Comparison of ENCODE assay signal across 19 mouse cellular contexts in genomic region chr5:30109899-30110298, GRCm38 (mm10). TPM values are rescaled to one million over a fixed set of nuclear protein-coding genes. Genes with fewer than 3 reads are reported as not detected.
A peak's percentile ranks its signal among the peaks of the same experiment; 100 is the strongest.
DNase-seq lines count a peak whose midpoint lies in the region; ATAC-seq and TF ChIP-seq lines count a peak whose summit lies in the region.
"Had no signal": no experiment of that assay in that cellular context is flagged by ENCODE, and none has a peak within 500 bp of the region (broad histone marks: within the 10 kb centered on the region; RNA-seq: fewer than 3 reads in every experiment).

No protein-coding gene starts in this region.

- peak; percentile 47 for DNase-seq in heart, embryonic 10.5 days (ENCODE audit: low spot score)
- no peak for DNase-seq in heart, adult 2 months
- no peak for DNase-seq in intestine, embryonic 14.5 days (ENCODE audit: low spot score)
- no peak for DNase-seq in ovary, adult 18-20 months (ENCODE audit: low spot score)
- DNase-seq in retina, embryonic 14.5 days (ENCODE audit: low spot score): no peak
- DNase-seq: B cell, adult 2 months; cerebellum, postnatal 14 days; heart, postnatal 14 days; kidney, adult 2 months; lung, adult 18-20 months; thymus, adult 2 months had no signal

- no peaks in the 10 kb centered on the region for H3K36me3 ChIP-seq in heart, embryonic 10.5 days
- no peaks in the 10 kb centered on the region for H3K36me3 ChIP-seq in heart, adult 2 months (ENCODE audit: control insufficient read depth, insufficient read depth, low read length)
- peaks cover 29% of the 10 kb centered on the region for H3K36me3 ChIP-seq in neural tube, embryonic 12.5 days
- H3K36me3 ChIP-seq in neural tube, embryonic 15.5 days: no peaks in the 10 kb centered on the region
- H3K36me3 ChIP-seq in intestine, embryonic 14.5 days (ENCODE audit: control insufficient read depth, insufficient read depth, low read length): no peaks in the 10 kb centered on the region
- no peaks in the 10 kb centered on the region for H3K36me3 ChIP-seq in midbrain, embryonic 16.5 days (ENCODE audit: control insufficient read depth, insufficient read depth, low read length)
- H3K36me3 ChIP-seq: limb, embryonic 15.5 days had no signal

- WGBS in heart, embryonic 10.5 days: 46% methylated on average over 2 of the region's 2 CpGs
- WGBS in heart, adult 2 months: 87% methylated on average over 2 of the region's 2 CpGs
- WGBS in neural tube, embryonic 12.5 days: 33% methylated on average over 2 of the region's 2 CpGs
- WGBS in neural tube, embryonic 15.5 days: 28% methylated on average over 2 of the region's 2 CpGs
- 55% methylated on average over 2 of the region's 2 CpGs for WGBS in intestine, embryonic 14.5 days
- WGBS in midbrain, embryonic 16.5 days: 26% methylated on average over 2 of the region's 2 CpGs

- no peaks in the 10 kb centered on the region for H3K79me2 ChIP-seq in heart, adult 2 months (replicated peaks; ENCODE audit: control insufficient read depth, insufficient read depth, low read length)

- TF ChIP-seq CTCF in heart, adult 2 months (IDR thresholded peaks at IDR 0.05): no peak

- H3K27ac ChIP-seq in heart, embryonic 10.5 days: no peak overlapping the region
- H3K27ac ChIP-seq in heart, adult 2 months: no peak overlapping the region
- no peak overlapping the region for H3K27ac ChIP-seq in neural tube, embryonic 12.5 days
- H3K27ac ChIP-seq in neural tube, embryonic 15.5 days (replicated peaks): no peak overlapping the region; the same call in 1 of the 2 replicates
- peak overlapping the region; percentile 16; the same call in 1 of the 2 replicates for H3K27ac ChIP-seq in intestine, embryonic 14.5 days (ENCODE audit: low read depth)
- peak overlapping the region; percentile 33; the same call in 1 of the 2 replicates for H3K27ac ChIP-seq in midbrain, embryonic 16.5 days (ENCODE audit: low read length)
- H3K27ac ChIP-seq: limb, embryonic 15.5 days; macrophage had no signal

- no peak overlapping the region for H3K9ac ChIP-seq in heart, adult 2 months (ENCODE audit: low read depth, low read length)
- no peak overlapping the region for H3K9ac ChIP-seq in neural tube, embryonic 12.5 days
- H3K9ac ChIP-seq in neural tube, embryonic 15.5 days (replicated peaks): no peak overlapping the region
- H3K9ac ChIP-seq in intestine, embryonic 14.5 days (ENCODE audit: low read length): no peak overlapping the region
- no peak overlapping the region for H3K9ac ChIP-seq in midbrain, embryonic 16.5 days (ENCODE audit: low read depth, low read length)
- H3K9ac ChIP-seq: limb, embryonic 15.5 days had no signal

- intact Hi-C loops in heart, adult 2 months (cut with DNase I): loop anchor here (10.0 kb wide), 1 partner anchor 285 kb away; no protein-coding TSS in a partner anchor

- no peak for TF ChIP-seq POLR2A in heart, adult 2 months (IDR thresholded peaks at IDR 0.05; ENCODE audit: insufficient read depth, low read depth, low read length)

- H3K27me3 ChIP-seq in heart, embryonic 10.5 days (ENCODE audit: insufficient read depth, poor library complexity, severe bottlenecking): peaks cover 100% of the 10 kb centered on the region
- peaks cover 8% of the 10 kb centered on the region for H3K27me3 ChIP-seq in heart, adult 2 months (ENCODE audit: control insufficient read depth, insufficient read depth, low read length)
- H3K27me3 ChIP-seq in neural tube, embryonic 12.5 days (replicated peaks): peaks cover 34% of the 10 kb centered on the region
- H3K27me3 ChIP-seq in neural tube, embryonic 15.5 days (replicated peaks): peaks cover 10% of the 10 kb centered on the region; the same call in 1 of the 2 replicates
- H3K27me3 ChIP-seq in intestine, embryonic 14.5 days (replicated peaks; ENCODE audit: control insufficient read depth, insufficient read depth, low read length): peaks cover 53% of the 10 kb centered on the region
- no peaks in the 10 kb centered on the region; the same call in 1 of the 2 replicates for H3K27me3 ChIP-seq in midbrain, embryonic 16.5 days (ENCODE audit: control insufficient read depth, insufficient read depth, low read depth, low read length)

- no peak for ATAC-seq in neural tube, embryonic 12.5 days (ENCODE audit: low FRiP score, low read depth)
- ATAC-seq in neural tube, embryonic 15.5 days (ENCODE audit: low FRiP score): no peak
- ATAC-seq in intestine, embryonic 14.5 days (replicated peaks; ENCODE audit: low FRiP score, low TSS enrichment, low read depth): no peak
- ATAC-seq in midbrain, embryonic 16.5 days: no peak
- ATAC-seq: Patski had no signal

- H3K4me2 ChIP-seq in neural tube, embryonic 12.5 days (replicated peaks): peak overlapping the region; percentile 51; the same call in 1 of the 2 replicates
- no peak overlapping the region for H3K4me2 ChIP-seq in neural tube, embryonic 15.5 days
- H3K4me2 ChIP-seq in intestine, embryonic 14.5 days (ENCODE audit: low read length): peak overlapping the region; percentile 47
- no peak overlapping the region for H3K4me2 ChIP-seq in midbrain, embryonic 16.5 days (ENCODE audit: low read length)
- H3K4me2 ChIP-seq: limb, embryonic 15.5 days had no signal

- no peaks in the 10 kb centered on the region for H3K9me3 ChIP-seq in heart, embryonic 10.5 days
- no peaks in the 10 kb centered on the region for H3K9me3 ChIP-seq in neural tube, embryonic 12.5 days
- no peaks in the 10 kb centered on the region for H3K9me3 ChIP-seq in neural tube, embryonic 15.5 days (replicated peaks)
- H3K9me3 ChIP-seq in intestine, embryonic 14.5 days (ENCODE audit: control insufficient read depth, low read length): no peaks in the 10 kb centered on the region
- no peaks in the 10 kb centered on the region for H3K9me3 ChIP-seq in midbrain, embryonic 16.5 days (replicated peaks; ENCODE audit: control insufficient read depth, low read length, poor library complexity, severe bottlenecking)
- H3K9me3 ChIP-seq: limb, embryonic 15.5 days had no signal

- H3K4me3 ChIP-seq in heart, embryonic 10.5 days: no peak overlapping the region
- H3K4me3 ChIP-seq in heart, adult 2 months: no peak overlapping the region
- H3K4me3 ChIP-seq in neural tube, embryonic 12.5 days: no peak overlapping the region
- no peak overlapping the region for H3K4me3 ChIP-seq in neural tube, embryonic 15.5 days (replicated peaks)
- H3K4me3 ChIP-seq in intestine, embryonic 14.5 days (ENCODE audit: low read depth, low read length): no peak overlapping the region
- H3K4me3 ChIP-seq in midbrain, embryonic 16.5 days (ENCODE audit: low read depth, low read length): no peak overlapping the region
- H3K4me3 ChIP-seq: limb, embryonic 15.5 days had no signal

- TF ChIP-seq EP300 in heart, adult 2 months (IDR thresholded peaks at IDR 0.05; ENCODE audit: insufficient read depth, low read depth, low read length): no peak

- H3K4me1 ChIP-seq in heart, embryonic 10.5 days: peaks cover 60% of the 10 kb centered on the region
- peaks cover under 1% of the 10 kb centered on the region; the same call in 1 of the 2 replicates for H3K4me1 ChIP-seq in heart, adult 2 months (ENCODE audit: control insufficient read depth, insufficient read depth, low read length)
- peaks cover 82% of the 10 kb centered on the region for H3K4me1 ChIP-seq in neural tube, embryonic 12.5 days
- peaks cover 76% of the 10 kb centered on the region for H3K4me1 ChIP-seq in neural tube, embryonic 15.5 days
- H3K4me1 ChIP-seq in intestine, embryonic 14.5 days (replicated peaks; ENCODE audit: control insufficient read depth, insufficient read depth, low read length): peaks cover 31% of the 10 kb centered on the region
- H3K4me1 ChIP-seq in midbrain, embryonic 16.5 days (ENCODE audit: control insufficient read depth, insufficient read depth, low read length): peaks cover 46% of the 10 kb centered on the region

RNA-seq across cellular contexts. Expression of gene 3110082J24Rik, which starts 4.0 kb away (rescaled TPM):
- 0.18 TPM in 1 of 2 replicates, not detected in the other for polyA plus RNA-seq in heart, embryonic 10.5 days (2016; fragmentation: Nextera tagmentation; extraction: Ambion mirVana)
- total RNA-seq in heart, adult 2 months (2021): not detected
- polyA plus RNA-seq in heart, adult 2 months (2012; rRNA removed): not detected in 2 replicates
- polyA plus RNA-seq in neural tube, embryonic 12.5 days (2016; fragmentation: Nextera tagmentation; extraction: Ambion mirVana): 4.0 and 4.5 TPM in 2 replicates
- 1.8 and 3.1 TPM in 2 replicates for polyA plus RNA-seq in neural tube, embryonic 15.5 days (2015; fragmentation: Nextera tagmentation; extraction: Ambion mirVana)
- polyA plus RNA-seq in intestine, embryonic 14.5 days (2014; fragmentation: Nextera tagmentation; extraction: Ambion mirVana): not detected in 2 replicates
- polyA plus RNA-seq in midbrain, embryonic 16.5 days (2015; fragmentation: Nextera tagmentation; extraction: Ambion mirVana): 2.6 and 3.7 TPM in 2 replicates
- total RNA-seq: gastrocnemius, adult 18-20 months; heart, adult 8-10 months; heart, postnatal 14 days had no signal
- polyA plus RNA-seq: kidney, adult 2 months; limb, embryonic 15.5 days; macrophage; Patski; thymus, adult 2 months had no signal

RNA-seq across cellular contexts. Expression of gene Garem2, which starts 4.9 kb away (rescaled TPM):
- polyA plus RNA-seq in heart, embryonic 10.5 days (2016; fragmentation: Nextera tagmentation; extraction: Ambion mirVana): 0.27 and 0.39 TPM in 2 replicates
- total RNA-seq in heart, adult 2 months (2021): under 1 TPM; 0.07 to 0.13 TPM
- polyA plus RNA-seq in heart, adult 2 months (2012; rRNA removed): 0.23 and 0.44 TPM in 2 replicates
- 28.2 and 31.0 TPM in 2 replicates for polyA plus RNA-seq in neural tube, embryonic 12.5 days (2016; fragmentation: Nextera tagmentation; extraction: Ambion mirVana)
- 8.2 and 9.6 TPM in 2 replicates for polyA plus RNA-seq in neural tube, embryonic 15.5 days (2015; fragmentation: Nextera tagmentation; extraction: Ambion mirVana)
- 0.60 and 0.79 TPM in 2 replicates for polyA plus RNA-seq in intestine, embryonic 14.5 days (2014; fragmentation: Nextera tagmentation; extraction: Ambion mirVana)
- polyA plus RNA-seq in midbrain, embryonic 16.5 days (2015; fragmentation: Nextera tagmentation; extraction: Ambion mirVana): 6.9 and 8.1 TPM in 2 replicates
- total RNA-seq: gastrocnemius, adult 18-20 months had no signal
- polyA plus RNA-seq: macrophage had no signal

RNA-seq across cellular contexts. Expression of gene Tyms, which starts 36.5 kb away (rescaled TPM):
- 184 and 286 TPM in 2 replicates for polyA plus RNA-seq in heart, embryonic 10.5 days (2016; fragmentation: Nextera tagmentation; extraction: Ambion mirVana)
- 1 to 10 TPM; 2.3 to 3.8 TPM for total RNA-seq in heart, adult 2 months (2021)
- 3.3 and 4.2 TPM in 2 replicates for polyA plus RNA-seq in heart, adult 2 months (2012; rRNA removed)
- 140 and 151 TPM in 2 replicates for polyA plus RNA-seq in neural tube, embryonic 12.5 days (2016; fragmentation: Nextera tagmentation; extraction: Ambion mirVana)
- polyA plus RNA-seq in neural tube, embryonic 15.5 days (2015; fragmentation: Nextera tagmentation; extraction: Ambion mirVana): 40.9 and 93.4 TPM in 2 replicates
- polyA plus RNA-seq in intestine, embryonic 14.5 days (2014; fragmentation: Nextera tagmentation; extraction: Ambion mirVana): 286 and 317 TPM in 2 replicates
- polyA plus RNA-seq in midbrain, embryonic 16.5 days (2015; fragmentation: Nextera tagmentation; extraction: Ambion mirVana): 33.3 and 38.7 TPM in 2 replicates

RNA-seq across cellular contexts. Expression of gene Hadha, which starts 45.1 kb away (rescaled TPM):
- polyA plus RNA-seq in heart, embryonic 10.5 days (2016; fragmentation: Nextera tagmentation; extraction: Ambion mirVana): 136 and 210 TPM in 2 replicates
- 1,000 to 10,000 TPM; 1,174 to 1,333 TPM for total RNA-seq in heart, adult 2 months (2021)
- polyA plus RNA-seq in heart, adult 2 months (2012; rRNA removed): 367 and 592 TPM in 2 replicates
- 94.9 and 106 TPM in 2 replicates for polyA plus RNA-seq in neural tube, embryonic 12.5 days (2016; fragmentation: Nextera tagmentation; extraction: Ambion mirVana)
- polyA plus RNA-seq in neural tube, embryonic 15.5 days (2015; fragmentation: Nextera tagmentation; extraction: Ambion mirVana): 67.2 and 89.6 TPM in 2 replicates
- polyA plus RNA-seq in intestine, embryonic 14.5 days (2014; fragmentation: Nextera tagmentation; extraction: Ambion mirVana): 125 and 133 TPM in 2 replicates
- 61.6 and 62.3 TPM in 2 replicates for polyA plus RNA-seq in midbrain, embryonic 16.5 days (2015; fragmentation: Nextera tagmentation; extraction: Ambion mirVana)

RNA-seq across cellular contexts. Expression of gene Hadhb, which starts 45.1 kb away (rescaled TPM):
- 207 and 288 TPM in 2 replicates for polyA plus RNA-seq in heart, embryonic 10.5 days (2016; fragmentation: Nextera tagmentation; extraction: Ambion mirVana)
- total RNA-seq in heart, adult 2 months (2021): 1,000 to 10,000 TPM; 1,981 to 2,338 TPM
- polyA plus RNA-seq in heart, adult 2 months (2012; rRNA removed): 1,187 and 1,731 TPM in 2 replicates
- polyA plus RNA-seq in neural tube, embryonic 12.5 days (2016; fragmentation: Nextera tagmentation; extraction: Ambion mirVana): 86.5 and 95.7 TPM in 2 replicates
- 57.5 and 86.0 TPM in 2 replicates for polyA plus RNA-seq in neural tube, embryonic 15.5 days (2015; fragmentation: Nextera tagmentation; extraction: Ambion mirVana)
- polyA plus RNA-seq in intestine, embryonic 14.5 days (2014; fragmentation: Nextera tagmentation; extraction: Ambion mirVana): 166 and 169 TPM in 2 replicates
- polyA plus RNA-seq in midbrain, embryonic 16.5 days (2015; fragmentation: Nextera tagmentation; extraction: Ambion mirVana): 52.1 and 53.6 TPM in 2 replicates

Comparison
In these comparisons a context has a peak if more than half of its experiments do, and no peak if none do; other contexts are left out.
1. H3K4me2 ChIP-seq: peak in neural tube, embryonic 12.5 days (single experiment) and intestine, embryonic 14.5 days (single experiment); none in neural tube, embryonic 15.5 days (single experiment) and midbrain, embryonic 16.5 days (single experiment).
2. H3K27ac ChIP-seq: peak in intestine, embryonic 14.5 days (single experiment) and midbrain, embryonic 16.5 days (single experiment); none in heart, embryonic 10.5 days (single experiment), heart, adult 2 months (single experiment), neural tube, embryonic 12.5 days (single experiment) and neural tube, embryonic 15.5 days (single experiment).